Mouse (Mus musculus) forebrain, embryonic 10.5 days (tissue): ENCODE data around the gene Ttc39b. TPM values are rescaled to one million over a fixed set of nuclear protein-coding genes. Genes with fewer than 3 reads are reported as not detected.

Experiments
- DNase-seq: peaks from one replicate; pipeline ENCODE4 v3.0.0-alpha.2; 2017; ENCODE audit warnings: low spot score; ENCODE audit errors: extremely low spot score
- H3K27ac ChIP-seq: fragments of 300-500 bp; sonication (generic); 2 replicates; pipeline ENCODE4 v1.5.1; 2016; ENCODE audit warnings: mild to moderate bottlenecking
- H3K27me3 ChIP-seq: fragments of 300-500 bp; sonication (generic); 2 replicates; pipeline ENCODE4 v1.6.1; 2016; ENCODE audit warnings: mild to moderate bottlenecking; ENCODE audit not compliant: poor library complexity, severe bottlenecking
- H3K36me3 ChIP-seq: fragments of 300-500 bp; sonication (generic); replicated peaks from 2 replicates; pipeline ENCODE4 v1.6.1; 2016; ENCODE audit warnings: mild to moderate bottlenecking, moderate library complexity
- H3K4me1 ChIP-seq: fragments of 300-500 bp; sonication (generic); 2 replicates; pipeline ENCODE4 v1.6.1; 2016
- H3K4me3 ChIP-seq: fragments of 300-500 bp; sonication (generic); 2 replicates; pipeline ENCODE4 v1.5.1; 2016; ENCODE audit warnings: mild to moderate bottlenecking, moderate library complexity
- H3K9me3 ChIP-seq: fragments of 300-500 bp; sonication (generic); 2 replicates; pipeline ENCODE4 v1.6.1; 2016; ENCODE audit warnings: mild to moderate bottlenecking, moderate library complexity
- whole genome bisulfite sequencing: fragments of 180-500 bp; shearing (Covaris S2); methylation state at CpG from one replicate; pipeline ENCODE4 v1.1.7; 2016; 5-methylcytosine and 5-hydroxymethylcytosine counted together
- polyA plus RNA-seq: library from polyadenylated mRNA; unstranded; fragments of >200 nt; fragmentation: Nextera tagmentation; extraction: Ambion mirVana; gene quantifications from 2 replicates; pipeline ENCODE4 v1.2.1, GENCODE M21; 2016

The Ttc39b gene
- 1.7 and 3.1 TPM in 2 replicates for polyA plus RNA-seq

DNA sequence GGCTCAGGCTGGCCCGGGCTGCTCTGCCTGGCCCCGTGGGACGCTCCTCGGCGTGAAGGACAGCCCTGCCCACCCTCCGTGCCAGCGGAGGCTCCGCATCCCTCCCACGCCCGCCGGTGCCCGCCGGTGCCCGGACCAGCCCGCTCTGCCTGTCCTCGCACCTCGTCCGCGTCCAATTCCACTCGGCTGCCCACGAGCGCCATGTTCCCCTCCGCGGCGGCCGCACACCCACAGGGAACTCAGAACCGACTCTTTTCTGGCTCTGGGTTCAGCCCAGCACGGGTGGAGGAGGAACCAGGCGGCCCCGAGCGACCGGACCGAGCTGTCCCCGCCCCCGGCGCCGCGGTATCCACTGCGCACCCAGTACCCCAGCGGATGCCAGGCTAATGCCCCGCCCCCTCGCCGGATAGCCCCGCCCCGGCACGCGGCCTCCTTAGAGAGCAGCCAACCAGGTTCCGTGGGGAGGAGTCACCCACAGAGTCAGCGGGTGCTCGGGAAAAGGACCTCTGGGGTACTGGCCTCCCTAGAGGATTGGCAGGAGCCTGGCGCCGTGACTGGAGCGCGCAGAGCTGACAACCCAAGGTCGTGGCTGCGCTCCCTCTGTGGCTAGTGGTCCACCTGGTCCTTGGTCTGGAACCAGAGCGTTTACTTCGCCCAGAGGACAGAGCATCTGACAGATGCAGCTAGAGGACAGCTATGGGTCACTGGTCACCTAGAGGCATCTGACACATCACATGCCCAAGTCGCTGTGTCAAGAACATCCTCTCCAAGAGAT is at the start of gene Ttc39b:
TSS of gene Ttc39b (minus strand) at position 346 of the 775 bp plus-strand sequence.
- peak within 1 kb of the TSS; percentile 83 for H3K27ac ChIP-seq
- peaks cover 29% of the 10 kb centered on the region for H3K4me1 ChIP-seq
- peak; percentile 95 for DNase-seq
- peak within 1 kb of the TSS; percentile 84 for H3K4me3 ChIP-seq
- H3K9me3 ChIP-seq = no peaks in the 10 kb centered on the region
- 1% methylated on average over 59 of the region's 59 CpGs for WGBS
- H3K36me3 ChIP-seq = no peaks in the 10 kb centered on the region
- peaks cover 38% of the 10 kb centered on the region for H3K27me3 ChIP-seq

DNA sequence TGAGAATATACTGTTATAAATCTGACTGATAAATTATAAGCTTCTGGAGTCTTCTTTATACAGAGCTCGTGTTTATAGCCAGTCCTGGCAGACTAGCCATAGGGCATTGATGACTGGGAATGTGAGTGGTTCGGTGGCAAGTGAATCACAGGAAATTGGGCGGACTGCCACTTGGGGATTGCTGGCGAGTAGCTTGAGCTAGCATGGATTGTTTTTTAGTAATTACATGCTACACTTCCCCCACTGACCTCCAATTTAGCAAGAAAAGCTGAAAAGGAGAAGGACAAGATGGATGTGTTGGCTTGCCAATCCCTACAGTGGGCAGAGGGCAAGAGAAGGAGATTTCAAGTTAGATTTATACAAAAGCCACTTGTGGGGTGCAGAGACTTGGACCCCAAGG is 49.3 kb upstream of the Ttc39b start:
- 75% methylated on average over 4 of the region's 4 CpGs for WGBS
- H3K36me3 ChIP-seq = no peaks in the 10 kb centered on the region
- H3K27me3 ChIP-seq = no peaks in the 10 kb centered on the region
- H3K4me3 ChIP-seq = no peak overlapping the region
- no peak overlapping the region for H3K27ac ChIP-seq
- no peaks in the 10 kb centered on the region for H3K4me1 ChIP-seq
- no peaks in the 10 kb centered on the region for H3K9me3 ChIP-seq
- DNase-seq = no peak

DNA sequence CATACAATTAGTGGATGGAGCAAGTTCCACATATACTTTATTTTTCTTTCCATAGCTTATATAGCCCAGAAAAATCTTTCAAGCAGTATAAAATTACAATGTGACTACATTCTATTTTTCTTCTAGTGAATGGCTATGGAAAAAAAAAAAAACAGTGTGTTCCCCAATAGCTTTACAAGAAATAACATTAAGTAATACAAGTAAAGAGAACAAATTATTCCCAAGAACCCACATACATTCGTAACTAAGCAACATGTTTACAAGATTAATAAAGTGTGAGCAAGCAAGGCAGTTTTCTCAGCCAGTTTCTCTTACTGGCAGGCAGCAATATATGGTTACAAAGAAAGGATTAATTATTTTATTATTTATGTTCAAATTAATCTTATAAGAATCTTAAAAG is 33.7 kb upstream of the Ttc39b start:
- Histone ChIP-seq H3K36me3 (no peaks in the 10 kb centered on the region), H3K27me3 (no peaks in the 10 kb centered on the region), H3K4me3 (no peak overlapping the region), H3K27ac (no peak overlapping the region), H3K4me1 (no peaks in the 10 kb centered on the region), H3K9me3 (peaks cover 3% of the 10 kb centered on the region; the same call in 1 of the 2 replicates)
- no peak for DNase-seq
- 86% methylated on average over 1 of the region's 1 CpGs for WGBS

DNA sequence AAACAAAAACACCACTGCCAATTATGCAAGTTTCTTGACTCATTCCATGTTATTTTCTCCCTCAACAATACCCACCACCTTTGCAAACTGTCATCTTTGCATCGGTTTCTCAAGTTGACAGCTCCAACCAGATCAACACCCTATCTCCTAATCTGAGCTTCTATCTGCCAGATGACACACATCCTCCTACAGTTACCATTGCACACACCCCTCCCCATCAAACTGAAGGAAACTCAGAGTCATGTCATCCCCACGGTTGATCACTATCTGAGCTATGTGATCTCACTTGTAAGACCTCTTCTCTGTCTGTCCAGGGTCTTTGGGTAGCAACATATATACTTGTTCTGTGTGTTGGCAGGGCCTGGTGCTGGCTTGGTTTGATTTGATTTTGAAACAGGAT is 30.7 kb upstream of the Ttc39b start:
- H3K27me3 ChIP-seq = no peaks in the 10 kb centered on the region
- H3K27ac ChIP-seq = no peak overlapping the region
- H3K4me1 ChIP-seq = no peaks in the 10 kb centered on the region
- no peak for DNase-seq
- no peaks in the 10 kb centered on the region for H3K36me3 ChIP-seq
- WGBS = 91% methylated on average over 2 of the region's 2 CpGs
- peaks cover 3% of the 10 kb centered on the region; the same call in 1 of the 2 replicates for H3K9me3 ChIP-seq
- H3K4me3 ChIP-seq = no peak overlapping the region

DNA sequence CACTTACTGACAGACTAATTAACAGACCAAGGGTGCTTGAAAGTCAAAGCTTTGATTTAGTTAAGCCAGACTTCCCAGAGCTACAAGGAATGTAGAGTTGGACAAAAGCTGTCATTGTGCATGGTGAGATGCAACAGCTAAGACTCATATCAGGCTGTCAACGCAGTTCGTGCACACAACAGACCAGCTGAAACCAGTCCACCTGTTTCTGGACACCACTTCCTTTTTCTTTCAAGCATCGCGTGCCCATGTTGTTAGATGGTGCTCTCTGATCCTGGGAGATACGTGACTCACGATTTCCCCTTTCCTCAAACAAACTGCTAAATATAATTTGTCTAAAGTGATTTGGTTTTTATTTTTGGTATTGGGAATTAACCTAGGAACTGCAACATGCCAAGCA is 29.9 kb upstream of the Ttc39b start:
- Histone ChIP-seq H3K27me3 (no peaks in the 10 kb centered on the region), H3K27ac (no peak overlapping the region), H3K9me3 (peaks cover 3% of the 10 kb centered on the region; the same call in 1 of the 2 replicates), H3K36me3 (no peaks in the 10 kb centered on the region), H3K4me3 (no peak overlapping the region), H3K4me1 (no peaks in the 10 kb centered on the region)
- WGBS = 88% methylated on average over 6 of the region's 6 CpGs
- no peak for DNase-seq

DNA sequence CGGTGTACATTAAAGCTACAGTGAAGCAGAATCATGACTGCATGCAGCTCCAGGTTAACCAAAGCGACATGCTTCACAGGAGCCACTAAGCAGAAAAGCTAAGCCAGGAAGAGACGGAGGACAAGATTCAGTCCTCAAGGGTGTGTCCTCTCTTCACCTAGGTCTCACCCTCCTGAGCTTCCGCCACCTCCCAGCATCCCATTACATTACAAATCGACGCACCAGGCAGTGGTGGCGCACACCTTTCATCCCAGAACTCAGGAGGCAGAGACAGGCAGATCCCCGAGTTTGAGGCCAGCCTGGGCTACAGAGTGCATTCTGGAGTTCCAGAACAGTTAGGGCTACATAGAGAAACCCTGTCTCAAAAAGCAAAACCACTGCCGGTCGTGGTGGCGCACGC is 29.2 kb upstream of the Ttc39b start:
- WGBS = 94% methylated on average over 12 of the region's 12 CpGs

DNA sequence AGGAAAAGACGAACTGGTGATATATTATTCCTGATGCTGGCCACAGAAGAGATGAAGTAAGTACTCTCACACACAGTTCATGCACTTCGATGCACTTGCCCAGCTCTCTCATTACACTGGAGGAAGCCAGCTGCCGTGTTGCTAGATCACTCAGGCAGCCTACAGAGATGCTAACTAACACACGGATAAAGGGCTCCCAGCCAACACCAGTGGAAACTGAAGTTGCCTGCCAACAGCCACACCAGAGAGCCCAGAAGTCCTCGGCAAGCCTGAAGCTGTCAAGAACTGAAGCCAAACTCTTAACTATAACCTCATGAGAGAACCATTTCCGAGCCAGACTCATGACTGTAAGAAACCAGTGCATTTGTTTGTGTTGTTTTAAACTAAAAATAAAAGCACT is 26.7 kb upstream of the Ttc39b start:
- 79% methylated on average over 6 of the region's 6 CpGs for WGBS
- H3K4me1 ChIP-seq = no peaks in the 10 kb centered on the region
- no peaks in the 10 kb centered on the region for H3K36me3 ChIP-seq
- no peak overlapping the region for H3K4me3 ChIP-seq
- no peaks in the 10 kb centered on the region for H3K27me3 ChIP-seq
- H3K9me3 ChIP-seq = no peaks in the 10 kb centered on the region
- DNase-seq = no peak
- H3K27ac ChIP-seq = no peak overlapping the region

More for the DNA sequence above, 29.2 kb upstream of the Ttc39b start:
- H3K27me3 ChIP-seq = no peaks in the 10 kb centered on the region
- DNase-seq = no peak
- H3K9me3 ChIP-seq = peaks cover 3% of the 10 kb centered on the region; the same call in 1 of the 2 replicates
- no peaks in the 10 kb centered on the region for H3K36me3 ChIP-seq
- H3K4me3 ChIP-seq = no peak overlapping the region
- H3K4me1 ChIP-seq = no peaks in the 10 kb centered on the region
- no peak overlapping the region for H3K27ac ChIP-seq

DNA sequence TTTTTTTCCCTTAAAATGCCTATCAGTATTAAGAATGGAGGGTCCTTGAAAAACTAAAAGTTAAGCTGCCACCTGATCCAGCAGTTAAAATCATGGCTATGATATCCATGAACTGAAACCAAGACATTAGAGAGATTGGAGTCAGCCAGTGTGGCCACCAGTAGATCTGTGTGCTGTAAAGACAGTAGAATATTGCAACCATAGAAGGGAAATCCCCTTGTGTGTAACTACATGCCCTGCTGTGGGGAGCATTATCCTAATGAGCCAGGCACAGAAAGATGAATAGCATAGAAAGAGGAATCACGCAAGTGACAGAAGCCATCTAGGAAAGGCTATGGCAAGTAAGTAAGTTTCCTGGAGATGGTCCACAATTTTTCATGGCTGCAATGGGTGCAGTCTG is 24.9 kb upstream of the Ttc39b start:
- H3K36me3 ChIP-seq = no peaks in the 10 kb centered on the region
- no peak overlapping the region for H3K27ac ChIP-seq
- WGBS = 93% methylated on average over 1 of the region's 1 CpGs
- no peak for DNase-seq
- no peaks in the 10 kb centered on the region for H3K27me3 ChIP-seq
- no peak overlapping the region for H3K4me3 ChIP-seq
- H3K4me1 ChIP-seq = no peaks in the 10 kb centered on the region
- no peaks in the 10 kb centered on the region for H3K9me3 ChIP-seq

DNA sequence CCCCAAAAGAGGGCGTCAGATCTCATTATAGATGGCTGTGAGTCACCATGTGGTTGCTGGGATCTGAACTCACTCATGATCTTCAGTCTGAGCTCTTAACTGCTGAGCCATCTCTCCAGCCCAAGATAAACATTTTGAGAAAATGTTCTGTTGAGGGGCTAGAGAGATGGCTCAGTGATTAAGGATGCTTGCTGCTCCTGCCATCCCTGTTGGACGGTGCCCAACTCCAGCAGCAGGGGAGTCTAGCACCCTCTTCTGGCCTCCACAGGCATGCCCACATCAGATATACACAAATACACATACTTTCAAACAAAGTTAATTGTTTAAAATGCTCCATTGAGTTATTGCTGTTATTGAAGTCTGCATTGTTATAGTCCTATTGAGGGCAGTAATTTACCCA is 19.8 kb upstream of the Ttc39b start:
- Histone ChIP-seq H3K4me3 (no peak overlapping the region), H3K9me3 (no peaks in the 10 kb centered on the region), H3K27ac (no peak overlapping the region), H3K36me3 (no peaks in the 10 kb centered on the region), H3K27me3 (no peaks in the 10 kb centered on the region), H3K4me1 (peaks cover 7% of the 10 kb centered on the region; the same call in 1 of the 2 replicates)
- no peak for DNase-seq
- WGBS = 83% methylated on average over 2 of the region's 2 CpGs

DNA sequence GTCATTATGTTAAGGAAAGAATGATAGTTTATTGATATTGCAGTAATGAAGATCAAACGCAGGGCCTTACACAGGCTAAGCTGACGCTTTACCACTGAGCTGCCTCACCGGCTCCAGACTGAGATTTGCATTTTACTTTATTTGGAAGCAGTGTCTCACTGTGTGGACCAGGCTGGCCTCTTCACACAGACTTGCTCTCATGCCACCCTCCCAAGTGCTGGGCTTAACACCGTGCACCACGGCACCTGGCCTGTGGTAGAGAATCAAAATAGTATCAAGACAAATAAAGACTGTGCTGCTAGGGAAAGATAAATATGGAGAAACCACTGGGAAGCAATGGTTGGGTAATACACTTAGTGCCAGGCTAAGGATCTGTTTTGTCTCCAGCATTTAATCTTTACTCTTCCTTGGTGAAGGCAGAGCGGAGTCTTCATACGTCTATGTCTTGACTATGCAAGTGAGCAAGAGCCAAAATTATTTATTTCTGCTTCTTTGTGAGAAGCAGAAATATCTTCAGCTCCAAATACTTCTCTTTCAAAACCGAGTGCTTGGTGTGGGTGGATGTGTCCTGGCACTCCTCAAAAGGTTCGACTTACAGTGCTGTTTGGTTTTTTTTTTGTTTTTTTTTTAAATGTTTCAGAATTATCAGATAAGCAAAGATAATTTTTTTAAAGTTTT is 19.2 kb upstream of the Ttc39b start:
- Histone ChIP-seq H3K4me1 (peaks cover 7% of the 10 kb centered on the region; the same call in 1 of the 2 replicates), H3K9me3 (no peaks in the 10 kb centered on the region), H3K27me3 (no peaks in the 10 kb centered on the region), H3K36me3 (no peaks in the 10 kb centered on the region), H3K4me3 (no peak overlapping the region), H3K27ac (no peak overlapping the region)
- DNase-seq = no peak
- 88% methylated on average over 9 of the region's 9 CpGs for WGBS

DNA sequence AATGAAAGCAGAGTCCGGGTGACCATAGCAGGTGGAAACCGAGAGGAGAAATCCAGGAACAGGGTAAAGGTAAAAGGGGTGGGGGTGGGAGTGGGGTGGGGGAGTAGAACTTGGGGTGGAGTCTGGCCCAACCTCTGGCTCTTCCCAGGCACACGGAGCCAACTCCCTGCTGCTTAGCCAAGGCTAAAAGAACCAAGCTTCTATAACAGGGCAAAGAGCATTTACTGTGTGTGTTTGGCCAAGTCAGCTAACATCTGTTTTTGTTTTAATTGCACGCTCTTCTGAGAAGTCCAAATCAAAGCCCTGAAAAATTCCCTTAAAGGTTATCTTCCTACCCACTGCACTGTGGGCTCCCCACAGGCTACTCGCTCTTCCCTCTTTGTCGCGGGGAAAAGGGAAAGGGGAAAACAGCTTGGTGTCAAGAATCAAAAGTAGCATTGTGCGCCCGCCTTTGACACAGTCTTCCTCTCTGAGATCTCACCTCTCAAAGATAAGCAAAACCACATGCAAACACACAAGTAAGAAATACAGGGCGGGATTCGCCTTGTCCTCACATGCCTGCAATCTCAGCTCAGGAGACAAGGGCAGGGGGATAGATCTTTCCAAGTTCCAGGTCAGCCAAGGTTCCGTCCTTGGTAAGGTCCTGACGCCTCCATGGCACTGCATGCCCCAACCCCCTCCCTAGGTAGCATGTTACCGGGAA is 18.4 kb upstream of the Ttc39b start:
- Histone ChIP-seq H3K4me3 (no peak overlapping the region), H3K27ac (no peak overlapping the region), H3K27me3 (no peaks in the 10 kb centered on the region), H3K36me3 (no peaks in the 10 kb centered on the region), H3K9me3 (no peaks in the 10 kb centered on the region), H3K4me1 (peaks cover 7% of the 10 kb centered on the region; the same call in 1 of the 2 replicates)
- WGBS = 47% methylated on average over 14 of the region's 14 CpGs
- DNase-seq = no peak

DNA sequence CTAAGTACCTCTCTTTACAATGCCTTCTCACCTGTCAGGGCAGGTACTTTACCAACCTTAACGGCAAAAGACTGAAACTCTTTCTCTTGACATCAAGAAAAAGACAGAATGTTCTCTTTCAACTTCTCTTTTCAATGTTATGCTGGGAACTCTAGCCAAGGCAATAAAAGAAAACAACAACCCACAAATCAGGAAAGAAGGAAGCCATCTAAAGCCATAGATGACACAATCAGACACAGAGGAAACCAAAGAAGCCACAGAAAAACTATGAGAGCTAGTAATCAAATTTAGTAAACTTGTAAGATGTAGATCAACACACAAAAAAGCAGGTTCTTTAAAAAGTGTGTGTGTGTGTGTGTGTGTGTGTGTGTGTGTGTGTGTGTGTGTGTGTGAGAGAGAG is 15.3 kb upstream of the Ttc39b start:
- no peak overlapping the region for H3K27ac ChIP-seq
- DNase-seq = no peak
- no peaks in the 10 kb centered on the region for H3K9me3 ChIP-seq
- no peak overlapping the region for H3K4me3 ChIP-seq
- H3K36me3 ChIP-seq = no peaks in the 10 kb centered on the region
- no peaks in the 10 kb centered on the region for H3K27me3 ChIP-seq
- 93% methylated on average over 1 of the region's 1 CpGs for WGBS
- peaks cover 7% of the 10 kb centered on the region; the same call in 1 of the 2 replicates for H3K4me1 ChIP-seq

DNA sequence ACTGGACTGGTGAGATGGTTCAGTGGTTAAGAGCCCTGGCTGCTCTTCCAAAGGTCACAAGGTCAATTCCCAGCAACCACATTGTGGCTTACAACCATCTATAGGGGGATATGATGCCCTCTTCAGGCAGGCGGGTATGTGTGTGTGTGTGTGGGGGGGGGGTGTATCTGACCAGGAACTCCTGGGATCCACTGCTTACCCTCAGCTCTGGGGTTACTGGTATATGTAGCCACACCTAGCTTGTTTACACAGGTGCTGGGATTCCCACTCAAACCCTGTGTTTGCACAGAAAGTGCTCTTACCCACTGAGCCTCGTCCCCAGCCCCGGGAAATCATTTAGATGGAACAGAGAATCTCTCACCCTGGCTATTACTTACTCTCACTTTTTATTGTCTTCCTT is 13.7 kb upstream of the Ttc39b start:
- no peak overlapping the region for H3K4me3 ChIP-seq
- no peaks in the 10 kb centered on the region for H3K36me3 ChIP-seq
- peaks cover 5% of the 10 kb centered on the region; the same call in 1 of the 2 replicates for H3K4me1 ChIP-seq
- H3K27ac ChIP-seq = no peak overlapping the region
- 83% methylated on average over 3 of the region's 3 CpGs for WGBS
- DNase-seq = no peak
- H3K9me3 ChIP-seq = no peaks in the 10 kb centered on the region
- H3K27me3 ChIP-seq = no peaks in the 10 kb centered on the region
